Mouse (Mus musculus) right cerebral cortex, postnatal 25 days (tissue): ENCODE data around the gene Thpo.
A peak's percentile ranks its signal among the peaks of the same experiment; 100 is the strongest.

Experiments
- DNase-seq: peaks from one replicate; pipeline ENCODE4 v3.0.0; 2022

Gene Thpo

DNA sequence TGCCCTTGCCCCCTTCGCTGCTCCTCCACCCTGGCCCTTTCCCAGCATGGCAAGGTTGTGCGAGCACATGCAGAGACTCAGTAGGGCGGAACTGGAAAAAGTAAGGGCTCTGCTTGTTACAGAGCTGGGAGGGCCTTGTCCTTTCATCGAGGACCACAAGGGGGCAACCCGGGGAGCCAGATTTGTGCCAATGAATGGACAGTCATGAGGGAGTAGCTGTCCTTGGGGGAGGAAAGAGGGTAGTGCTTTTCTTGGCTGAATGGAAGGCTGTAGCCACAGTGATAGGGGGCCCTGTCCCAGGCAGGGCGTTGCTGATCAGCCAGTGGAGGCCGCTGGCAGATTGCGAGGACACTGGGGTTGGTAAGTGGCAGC is 31.8 kb downstream of the Thpo start:
- DNase-seq = no peak

DNA sequence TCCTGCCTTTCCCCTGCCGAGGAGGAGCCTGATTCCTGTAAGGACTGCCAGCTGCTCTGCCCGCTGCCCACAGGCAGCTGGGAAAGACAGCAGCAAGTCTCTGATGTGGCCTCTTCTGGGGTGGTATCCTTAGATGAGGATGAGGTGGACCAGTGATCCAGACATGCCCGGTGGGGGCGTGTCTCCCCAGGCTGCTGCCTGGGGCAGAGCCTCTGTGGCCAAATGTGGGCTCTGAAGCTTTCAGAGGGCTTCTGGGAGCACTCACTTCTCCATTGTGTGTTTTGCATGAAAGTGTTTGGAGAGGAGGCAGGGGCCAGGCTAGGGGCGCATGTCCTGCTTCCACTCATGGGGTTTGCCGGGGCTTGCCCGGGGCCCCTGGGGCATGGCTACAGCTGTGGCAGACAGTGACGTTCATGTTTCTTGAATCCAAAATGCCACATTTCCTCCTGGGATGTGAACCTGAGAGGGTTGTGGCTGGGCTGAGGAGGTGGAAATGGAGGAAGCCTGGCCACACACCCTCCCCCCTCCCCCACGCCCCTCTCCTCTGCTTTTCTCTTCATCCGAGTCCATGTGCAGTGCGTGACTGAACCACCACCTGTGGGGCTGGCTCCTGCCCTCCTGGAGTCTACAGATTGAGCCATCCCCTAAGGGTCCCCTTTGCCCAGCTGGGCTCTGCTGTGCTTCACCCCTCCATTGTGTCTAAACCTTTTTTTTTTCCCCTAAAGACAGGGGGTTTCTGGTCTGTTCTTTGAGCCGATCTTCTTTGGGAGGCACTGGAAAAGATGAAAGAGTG is 32.4 kb downstream of the Thpo start:
- DNase-seq = no peak

DNA sequence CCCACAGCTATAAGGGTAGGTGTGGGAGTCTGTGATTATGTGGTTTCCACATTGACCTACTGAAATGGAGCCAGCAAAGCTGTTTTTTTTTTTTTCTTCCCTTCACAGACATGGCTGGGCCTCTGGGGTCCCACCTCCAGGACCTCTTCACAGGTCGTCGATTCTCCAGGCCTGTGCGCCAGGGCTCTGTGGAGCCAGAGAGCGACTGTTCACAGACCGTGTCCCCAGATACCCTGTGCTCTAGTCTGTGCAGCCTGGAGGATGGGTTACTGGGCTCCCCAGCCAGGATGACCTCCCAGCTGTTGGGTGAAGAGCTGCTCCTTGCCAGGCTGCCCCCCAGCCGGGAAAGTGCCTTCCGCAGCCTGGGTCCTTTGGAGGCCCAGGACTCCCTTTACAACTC is 33.0 kb downstream of the Thpo start:
- DNase-seq = no peak

DNA sequence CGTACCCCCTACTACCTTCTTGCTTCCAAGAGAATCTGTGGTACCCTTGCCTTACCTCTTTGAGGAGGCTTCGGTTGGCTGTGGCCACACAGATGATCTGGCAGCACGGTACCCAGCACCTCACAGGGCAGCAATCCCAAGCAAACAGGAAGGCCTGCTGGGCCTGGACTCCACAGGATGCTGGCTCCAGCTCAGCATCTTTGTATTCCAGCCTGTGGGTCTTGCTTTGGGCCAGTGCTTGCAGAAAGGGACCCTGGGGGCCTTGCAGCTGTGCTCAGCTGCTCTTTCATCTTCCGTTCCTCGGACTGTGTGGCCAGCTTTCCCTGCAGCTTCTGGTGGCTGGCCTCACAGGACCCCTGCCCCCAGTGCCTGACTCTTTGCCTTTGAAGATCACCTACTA is 34.3 kb downstream of the Thpo start:
- DNase-seq = no peak

DNA sequence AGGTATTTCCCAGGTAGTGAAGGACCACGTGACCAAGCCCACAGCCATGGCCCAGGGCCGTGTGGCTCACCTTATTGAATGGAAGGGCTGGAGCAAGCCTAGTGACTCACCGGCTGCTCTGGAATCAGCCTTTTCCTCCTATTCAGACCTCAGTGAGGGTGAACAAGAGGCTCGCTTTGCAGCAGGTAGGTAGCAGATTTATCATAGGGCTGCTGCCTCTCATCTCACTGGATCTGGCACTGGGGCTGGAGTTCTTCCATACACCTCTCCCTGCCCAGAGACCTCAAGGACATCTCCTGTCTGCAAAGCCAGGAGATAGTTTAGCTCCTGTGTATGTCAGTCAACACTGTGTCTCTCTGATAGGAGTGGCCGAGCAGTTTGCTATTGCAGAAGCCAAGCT is 35.0 kb downstream of the Thpo start:
- no peak for DNase-seq

DNA sequence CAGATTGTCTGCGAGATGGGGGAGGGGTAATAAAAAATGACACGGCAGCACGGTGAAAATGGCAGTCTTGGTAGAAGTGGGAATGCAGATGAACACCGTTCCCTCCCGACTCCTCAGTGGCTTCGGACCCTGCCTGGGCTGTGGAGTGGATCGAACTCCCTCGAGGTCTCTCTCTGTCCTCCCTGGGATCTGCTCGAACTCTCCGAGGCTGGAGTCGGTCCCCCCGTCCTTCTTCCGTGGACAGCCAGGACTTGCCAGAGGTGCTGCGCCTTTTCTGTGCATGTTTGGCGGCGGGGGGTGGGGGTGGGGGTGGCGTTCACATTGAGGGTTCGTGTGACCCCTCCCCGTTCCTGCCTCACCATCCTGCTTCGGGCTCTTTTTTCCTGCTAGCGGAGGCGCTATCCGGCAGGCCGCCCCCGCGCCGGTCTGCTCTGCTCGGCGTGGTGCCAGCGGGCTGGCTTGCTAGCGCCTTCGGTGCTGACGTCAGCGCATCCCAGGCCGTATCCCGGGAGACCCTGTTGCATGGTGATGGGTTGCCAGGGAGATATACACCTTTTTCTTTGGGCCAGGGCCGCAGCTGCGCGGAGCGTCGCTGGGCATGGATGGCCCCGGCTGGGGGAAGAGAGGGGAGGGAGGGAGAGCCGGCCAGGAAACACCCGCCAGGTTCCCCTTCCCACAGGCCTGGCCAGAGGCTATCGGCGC is 38.5 kb downstream of the Thpo start:
- DNase-seq = peak; percentile 99

DNA sequence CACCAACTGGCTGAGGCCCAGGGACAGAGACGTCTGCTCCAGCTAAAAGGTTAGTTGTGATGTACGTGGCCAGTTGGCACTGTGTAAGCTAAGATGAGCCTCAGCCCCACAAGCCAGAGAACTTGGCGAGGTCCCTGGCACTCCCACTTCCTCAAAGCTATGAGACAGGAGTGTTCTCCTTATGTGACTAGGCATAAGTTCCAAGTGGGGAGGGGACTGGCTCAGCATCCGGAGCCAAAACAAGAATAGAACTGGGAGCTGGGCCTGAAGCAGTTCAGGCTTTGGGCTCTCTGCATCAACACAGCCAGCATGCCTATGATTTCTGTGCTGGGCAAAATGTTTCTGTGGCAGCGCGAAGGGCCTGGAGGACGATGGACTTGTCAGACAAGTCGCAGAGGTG is 39.5 kb downstream of the Thpo start:
- peak; percentile 80 for DNase-seq

DNA sequence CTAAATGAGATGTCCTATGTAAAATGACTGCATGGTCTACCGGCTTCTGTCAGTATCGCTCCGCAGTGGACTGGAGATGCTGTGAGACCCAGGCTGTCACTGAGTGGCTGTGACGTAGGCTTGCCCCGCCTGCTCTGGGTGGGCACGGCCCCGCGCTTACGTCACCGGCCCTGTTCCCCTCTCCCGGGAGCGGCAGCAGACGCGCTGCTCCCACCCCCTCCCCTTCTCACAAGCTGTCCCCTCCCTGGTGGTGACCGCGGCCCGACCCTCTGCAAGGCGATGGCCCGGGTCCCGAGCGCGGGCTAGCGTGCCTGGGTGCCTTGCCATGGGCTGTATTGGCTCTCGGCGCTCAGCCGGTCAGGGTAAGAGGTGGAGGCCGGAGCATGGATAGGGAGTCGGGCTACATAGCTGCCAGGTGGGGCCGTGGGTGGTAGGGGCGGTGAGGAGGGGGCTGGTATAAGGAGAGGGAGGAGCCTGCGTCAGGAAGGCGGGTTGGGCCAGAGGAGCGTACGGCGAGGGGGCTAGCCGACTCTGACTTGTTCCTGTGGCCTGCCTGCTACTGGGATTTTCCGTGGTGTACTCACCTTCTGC is 41.1 kb downstream of the Thpo start, which contains the start of gene Fam131a:
Fam131a (plus strand) TSS at position 131 of the 591 bp plus-strand sequence.
- DNase-seq = peak; percentile 96

DNA sequence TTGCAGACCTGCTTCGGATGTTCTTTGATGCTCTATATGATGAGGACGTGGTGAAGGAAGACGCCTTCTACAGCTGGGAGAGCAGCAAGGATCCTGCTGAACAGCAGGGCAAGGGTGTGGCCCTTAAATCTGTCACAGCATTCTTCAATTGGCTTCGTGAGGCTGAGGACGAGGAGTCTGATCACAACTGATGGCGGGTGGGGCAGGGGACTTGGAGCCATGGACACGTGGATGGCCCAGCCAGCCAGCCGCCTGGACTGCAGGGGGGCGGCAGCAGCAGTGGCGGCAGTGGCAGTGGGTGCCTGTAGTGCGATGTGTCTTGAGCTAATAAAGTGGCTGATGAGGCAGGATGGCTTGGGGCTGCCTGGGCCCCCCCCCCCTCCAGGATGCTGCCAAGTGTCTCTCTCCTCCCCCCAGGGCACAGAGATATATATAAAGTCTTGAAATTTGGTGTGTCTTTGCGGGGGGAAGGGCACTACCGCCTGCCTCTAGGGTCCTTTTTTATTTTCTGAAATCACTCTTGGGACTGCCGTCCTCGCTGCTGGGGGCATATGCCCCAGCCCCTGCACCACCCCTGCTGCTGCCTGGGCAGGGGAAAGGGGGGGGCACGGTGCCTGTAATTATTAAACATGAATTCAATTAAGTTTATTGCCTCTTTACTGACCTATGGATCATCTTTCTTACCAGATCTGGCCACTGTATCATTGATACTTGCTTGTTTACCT is 41.9 kb downstream of the Thpo start:
- DNase-seq = no peak

DNA sequence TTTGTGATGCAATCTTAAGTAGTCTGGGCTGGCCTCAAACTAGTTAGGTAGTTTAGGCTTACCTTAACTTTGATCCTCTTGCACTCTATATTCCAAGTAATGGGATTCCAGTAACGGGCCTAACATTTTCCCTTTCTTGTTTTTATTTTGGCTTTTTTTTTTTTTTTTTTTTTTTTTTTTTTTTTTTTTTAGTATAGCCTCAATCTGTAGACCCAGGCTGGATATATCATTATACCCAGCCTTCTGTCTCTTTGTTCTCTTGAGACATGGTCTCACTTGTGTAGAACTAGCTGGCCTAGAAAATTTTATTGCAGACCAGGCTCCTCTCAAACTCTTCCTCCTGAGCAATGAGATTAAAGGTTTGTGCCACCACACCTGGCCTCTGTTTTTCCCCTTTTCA is 42.7 kb downstream of the Thpo start:
- no peak for DNase-seq

DNA sequence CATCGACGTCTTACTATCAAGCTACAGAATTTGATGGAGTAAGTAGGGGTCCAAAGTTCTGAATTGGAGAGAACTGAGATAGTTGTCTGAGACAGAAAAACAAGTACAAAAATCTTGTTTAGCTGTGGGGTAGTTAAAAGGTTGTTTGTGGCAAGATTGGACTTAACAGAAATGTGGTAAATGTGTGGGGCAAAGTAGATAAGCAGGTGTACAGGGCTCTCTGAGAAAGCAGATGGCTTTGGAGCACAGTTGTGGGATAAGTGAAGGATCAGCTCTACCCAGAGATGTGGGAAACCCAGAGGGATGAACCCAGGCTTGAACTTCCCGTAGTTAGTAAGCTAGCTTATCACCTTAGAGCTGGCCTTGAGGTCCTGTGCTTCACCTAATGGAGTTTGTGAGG is 43.5 kb downstream of the Thpo start:
- no peak for DNase-seq

DNA sequence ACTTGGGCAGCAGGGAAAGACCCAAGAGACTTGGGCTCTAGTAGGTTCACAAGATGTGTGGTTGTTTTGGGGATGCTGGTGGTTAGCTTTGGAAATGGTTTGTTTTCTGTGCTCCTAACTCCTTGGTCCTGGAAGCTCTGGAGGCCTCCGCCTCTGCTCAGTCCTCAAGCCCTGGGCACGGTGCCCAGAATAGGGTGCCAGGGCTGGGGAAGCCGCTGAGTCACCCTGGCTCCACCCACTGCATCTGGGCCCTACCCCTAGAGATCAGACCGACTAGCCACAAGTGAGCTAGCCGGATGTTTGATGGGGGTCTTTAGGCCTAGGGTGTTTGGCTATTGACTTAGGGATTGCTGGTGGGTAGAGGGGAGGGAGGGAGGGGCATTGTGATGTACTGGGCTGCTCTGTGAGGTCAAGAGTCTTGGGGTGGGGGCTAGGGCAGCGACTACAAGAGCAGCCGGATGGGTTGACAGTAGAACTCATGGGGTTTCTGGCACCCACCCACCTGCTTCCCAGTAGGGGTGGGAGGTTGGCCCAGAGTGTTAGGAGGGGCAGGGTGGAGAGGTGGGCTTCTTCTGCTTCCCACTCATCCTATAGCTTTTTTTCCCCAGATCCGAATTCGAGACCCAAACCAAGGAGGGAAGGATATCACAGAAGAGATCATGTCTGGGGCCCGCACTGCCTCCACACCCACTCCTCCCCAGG is 56.2 kb downstream of the Thpo start:
- peak; percentile 68 for DNase-seq

DNA sequence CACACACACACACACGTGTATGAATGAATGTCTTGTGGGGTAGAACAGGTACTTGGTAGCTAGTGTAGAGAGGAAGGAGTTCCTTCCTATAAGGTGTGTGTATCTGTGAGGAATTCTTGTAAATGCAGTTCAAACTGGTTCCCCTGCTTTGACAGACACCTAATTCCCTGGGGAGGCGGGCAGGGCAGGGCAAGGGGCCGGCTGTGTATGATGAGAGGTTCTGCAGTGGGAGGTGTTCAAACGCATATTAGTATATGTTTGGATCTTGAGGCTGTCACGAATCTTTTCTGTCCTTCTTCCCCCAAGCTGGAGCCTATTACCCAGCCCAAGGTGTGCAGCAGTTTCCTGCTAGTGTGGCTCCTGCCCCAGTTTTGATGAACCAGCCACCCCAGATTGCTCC is 56.9 kb downstream of the Thpo start:
- no peak for DNase-seq

DNA sequence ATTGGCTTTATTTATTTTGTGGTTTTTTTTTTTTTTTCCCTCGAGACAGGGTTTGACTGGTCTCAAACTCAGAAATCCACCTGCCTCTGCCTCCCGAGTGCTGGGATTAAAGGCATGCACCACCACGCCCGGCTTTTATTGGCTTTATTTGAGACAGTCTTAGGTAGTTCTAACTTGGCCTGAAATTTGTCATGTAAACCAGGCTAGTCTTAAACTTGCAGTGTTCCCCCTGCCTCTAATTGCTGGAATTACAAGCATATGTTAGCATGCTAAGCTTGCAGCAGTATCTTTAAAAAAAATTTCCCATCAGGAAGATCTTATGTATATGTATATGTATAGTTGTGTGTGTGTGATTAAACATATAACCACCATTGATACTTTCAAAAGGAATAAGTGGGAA is 57.6 kb downstream of the Thpo start:
- DNase-seq = no peak

DNA sequence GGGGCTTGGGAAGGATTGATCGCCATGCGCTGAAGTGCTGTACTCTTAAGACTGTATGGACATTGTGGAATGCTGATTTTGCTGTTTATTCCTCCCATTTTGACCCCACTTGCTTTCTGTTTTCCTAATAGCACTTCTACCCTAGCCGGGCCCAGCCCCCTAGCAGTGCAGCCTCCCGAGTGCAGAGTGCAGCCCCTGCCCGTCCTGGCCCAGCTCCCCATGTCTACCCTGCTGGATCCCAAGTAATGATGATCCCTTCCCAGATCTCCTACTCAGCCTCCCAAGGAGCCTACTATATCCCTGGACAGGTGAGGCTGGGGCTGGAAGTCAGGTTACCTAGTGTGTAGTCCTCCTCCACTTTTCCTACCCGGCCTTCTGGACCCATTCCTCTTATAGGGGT is 59.1 kb downstream of the Thpo start:
- DNase-seq = no peak
